Mouse (Mus musculus): Measurements from ENCODE around the gene Zfp111. TPM values are rescaled to one million over a fixed set of nuclear protein-coding genes. Genes with fewer than 3 reads are reported as not detected.

Gene Zfp111
- polyA plus RNA-seq (2011; ENCODE audit: insufficient read length, low read depth, missing spikeins): 12.4 and 14.0 TPM in 2 replicates

DNA sequence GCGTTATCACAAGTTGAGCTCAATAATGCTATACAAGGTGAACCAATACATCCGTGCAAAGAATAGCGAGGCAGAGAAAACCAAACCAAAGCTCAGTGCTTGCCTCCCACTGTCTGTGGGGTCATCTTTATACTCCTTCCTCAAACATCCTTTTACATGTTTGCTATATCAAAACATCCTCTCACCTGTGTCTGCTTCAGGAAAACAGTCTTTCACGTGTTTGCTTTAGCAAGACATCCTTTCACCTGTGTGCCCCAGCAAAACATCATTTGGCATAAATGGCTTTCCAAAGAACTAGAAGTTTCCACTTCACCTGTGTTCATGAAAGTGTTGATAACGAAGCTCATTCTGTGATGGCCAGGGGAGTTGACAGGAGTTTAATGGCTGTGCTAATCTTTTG is at the start of gene Zfp111:
Zfp111 (minus strand) TSS at position 101 of the 400 bp plus-strand sequence.
- Histone ChIP-seq H3K4me1 (ENCODE audit: control insufficient read depth, insufficient read depth, low read length) (no peaks in the 10 kb centered on the region), H3K4me3 (ENCODE audit: insufficient read depth, low read length) (no peak within 1 kb of the TSS), H3K27ac (ENCODE audit: insufficient read depth, low read length) (no peak within 1 kb of the TSS)
- TF ChIP-seq CTCF (IDR thresholded peaks at IDR 0.05; ENCODE audit: borderline replicate concordance, insufficient read depth, low read length): no peak
- no peak for TF ChIP-seq POLR2A (IDR thresholded peaks at IDR 0.05; ENCODE audit: low read depth, low read length)

DNA sequence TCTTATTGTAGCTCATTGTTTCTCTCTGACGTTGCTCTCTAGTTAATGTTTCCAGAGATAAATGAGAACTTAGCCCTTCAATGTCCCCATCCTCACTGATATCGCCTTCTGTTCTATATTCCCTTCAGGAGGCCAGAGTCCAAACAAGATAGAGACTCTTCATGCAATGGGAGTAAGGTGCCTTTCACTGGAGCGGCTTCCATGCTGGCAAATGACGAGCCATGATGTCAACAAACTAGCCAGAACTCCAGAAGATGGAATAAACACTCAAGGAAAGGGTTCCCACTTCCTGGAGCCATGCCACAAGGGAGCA is 48.7 kb upstream of the Zfp111 start:
- H3K4me1 ChIP-seq (ENCODE audit: control insufficient read depth, insufficient read depth, low read length): no peaks in the 10 kb centered on the region
- H3K27ac ChIP-seq (ENCODE audit: insufficient read depth, low read length): no peak overlapping the region
- H3K4me3 ChIP-seq (ENCODE audit: insufficient read depth, low read length): no peak overlapping the region
- TF ChIP-seq POLR2A (IDR thresholded peaks at IDR 0.05; ENCODE audit: low read depth, low read length): no peak

GRCm38 (mm10) chr7:24259306-24259999 is 48.2 kb upstream of the Zfp111 start:
- Histone ChIP-seq H3K4me3 (ENCODE audit: insufficient read depth, low read length) (no peak overlapping the region), H3K27ac (ENCODE audit: insufficient read depth, low read length) (no peak overlapping the region), H3K4me1 (ENCODE audit: control insufficient read depth, insufficient read depth, low read length) (no peaks in the 10 kb centered on the region)
- TF ChIP-seq POLR2A (IDR thresholded peaks at IDR 0.05; ENCODE audit: low read depth, low read length) (no peak), CTCF (IDR thresholded peaks at IDR 0.05; ENCODE audit: borderline replicate concordance, insufficient read depth, low read length) (no peak)

DNA sequence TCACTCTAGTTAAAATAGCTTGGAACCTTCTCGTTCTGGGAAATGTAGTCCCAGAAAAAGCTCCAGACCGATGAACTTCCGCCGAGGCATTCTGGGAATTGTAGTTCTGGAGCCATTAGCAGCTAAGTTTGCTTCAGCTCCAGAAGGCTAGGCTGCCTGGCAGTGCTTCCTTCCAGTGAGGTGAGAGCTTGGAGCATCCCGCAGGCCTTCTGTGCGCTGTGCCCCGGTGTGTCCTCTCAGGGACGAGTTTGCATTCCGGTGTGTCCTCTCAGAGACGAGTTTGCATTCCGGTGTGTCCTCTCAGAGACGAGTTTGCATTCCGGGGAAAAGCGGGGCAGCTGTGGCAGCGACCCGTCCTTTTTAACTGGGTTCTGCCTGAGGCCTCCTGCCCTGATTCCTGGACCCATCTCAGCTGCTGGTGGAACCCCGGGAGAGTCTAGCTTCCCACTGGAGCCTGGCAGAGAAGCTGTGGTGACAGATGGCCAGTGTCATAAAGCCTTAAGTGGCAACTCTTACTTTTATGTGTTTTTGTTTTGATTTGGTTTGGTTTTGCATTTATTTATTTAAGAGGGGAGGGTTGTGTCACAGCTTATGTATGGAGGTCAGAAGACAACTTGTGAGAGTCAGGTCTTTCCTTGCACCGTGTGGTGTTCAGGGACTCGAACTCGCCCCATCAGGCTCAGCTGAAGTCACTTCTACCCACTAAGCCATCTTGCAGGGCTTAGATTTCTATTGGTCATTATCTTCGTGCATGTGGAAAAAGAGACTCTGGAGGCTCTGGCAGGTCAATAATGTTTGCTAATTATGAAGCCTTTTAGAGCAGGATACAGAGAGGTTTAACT is 43.6 kb upstream of the Zfp111 start, which contains the start of gene Zfp108:
Zfp108 (plus strand) TSS at position 162 of the 842 bp plus-strand sequence.
- Histone ChIP-seq H3K4me3 (ENCODE audit: insufficient read depth, low read length) (peak within 1 kb of the TSS; percentile 58), H3K4me1 (ENCODE audit: control insufficient read depth, insufficient read depth, low read length) (no peaks in the 10 kb centered on the region), H3K27ac (ENCODE audit: insufficient read depth, low read length) (no peak within 1 kb of the TSS)
- TF ChIP-seq CTCF (IDR thresholded peaks at IDR 0.05; ENCODE audit: borderline replicate concordance, insufficient read depth, low read length) (no peak), POLR2A (IDR thresholded peaks at IDR 0.05; ENCODE audit: low read depth, low read length) (peak; percentile 89)

DNA sequence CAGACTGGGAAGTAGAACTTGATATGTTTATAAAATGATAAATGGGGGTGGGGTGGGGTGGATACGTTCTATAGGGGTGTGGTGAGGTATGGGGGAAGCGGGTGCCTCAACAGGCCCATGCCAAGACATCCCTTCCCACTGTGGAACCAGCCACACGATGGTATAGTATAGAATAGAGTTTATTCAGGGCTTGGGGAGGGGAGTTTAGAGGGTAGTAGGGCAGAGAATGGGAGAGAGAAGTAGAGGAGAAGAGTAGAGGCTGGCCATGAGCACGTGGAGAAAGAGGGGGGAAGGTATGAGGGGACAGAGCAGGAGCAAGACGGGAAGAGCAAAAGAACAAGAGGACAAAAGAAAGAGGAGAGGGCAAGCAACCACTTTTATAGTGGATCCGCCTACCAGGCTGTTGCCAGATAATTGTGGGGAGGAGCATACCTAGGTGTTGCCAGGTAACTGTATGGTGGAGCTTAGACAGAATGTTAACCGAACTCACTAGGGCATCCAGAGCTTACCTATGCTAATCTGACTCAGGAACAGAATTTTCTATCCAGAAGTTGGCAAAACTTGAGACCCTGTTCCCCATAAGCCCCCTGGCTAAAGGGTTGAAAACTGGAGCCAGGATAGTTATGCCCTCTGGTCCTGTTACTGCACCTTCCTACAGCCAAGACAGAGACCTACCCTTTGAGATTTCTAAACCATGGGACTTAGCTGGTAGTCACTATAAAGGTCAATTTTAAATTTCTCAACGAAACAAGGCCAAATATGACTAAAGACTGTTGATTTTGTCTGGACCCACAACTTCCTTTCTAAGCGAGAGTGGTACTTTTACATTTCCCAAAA is 42.8 kb upstream of the Zfp111 start:
- H3K4me1 ChIP-seq (ENCODE audit: control insufficient read depth, insufficient read depth, low read length): no peaks in the 10 kb centered on the region
- no peak overlapping the region for H3K27ac ChIP-seq (ENCODE audit: insufficient read depth, low read length)
- H3K4me3 ChIP-seq (ENCODE audit: insufficient read depth, low read length): no peak overlapping the region
- TF ChIP-seq CTCF (IDR thresholded peaks at IDR 0.05; ENCODE audit: borderline replicate concordance, insufficient read depth, low read length) (no peak), POLR2A (IDR thresholded peaks at IDR 0.05; ENCODE audit: low read depth, low read length) (no peak)

DNA sequence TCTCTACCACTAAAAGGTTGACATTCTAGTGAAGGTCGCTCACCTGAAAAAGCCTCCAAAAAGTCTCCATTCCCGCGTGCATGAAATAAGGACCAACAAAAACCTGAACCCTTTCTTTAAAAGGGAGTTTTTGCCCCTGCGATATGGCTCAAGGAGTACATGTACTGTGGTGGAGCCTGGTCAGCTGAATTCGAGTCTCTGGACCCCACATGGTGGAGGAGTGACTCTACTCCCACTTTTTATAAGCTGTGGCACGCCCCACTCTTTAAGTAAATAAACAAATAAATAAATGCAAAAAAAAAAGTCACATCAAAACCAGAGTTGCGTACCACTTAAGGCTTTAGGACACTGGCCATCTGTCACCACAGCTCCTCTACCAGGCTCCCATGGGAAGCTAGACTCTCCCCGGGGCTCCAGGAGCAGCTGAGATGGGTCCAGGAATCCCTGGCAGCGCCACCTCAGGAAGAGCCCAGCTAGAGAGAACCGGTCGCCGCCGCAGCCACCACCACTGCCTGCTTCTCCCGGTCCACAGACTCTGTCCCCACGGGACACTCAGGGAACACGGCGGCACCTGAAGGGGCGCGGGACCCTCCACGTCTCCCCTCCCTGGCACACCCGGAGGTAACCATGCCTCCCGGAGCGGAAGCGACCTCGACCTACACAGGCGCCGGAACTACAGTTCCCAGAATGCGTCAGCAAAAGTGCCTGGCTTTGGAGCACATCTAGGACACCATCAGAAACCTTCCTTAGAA is 26.0 kb upstream of the Zfp111 start, which contains the start of gene Zfp109:
Zfp109 (minus strand) TSS at position 521 of the 752 bp plus-strand sequence.
- Histone ChIP-seq H3K27ac (ENCODE audit: insufficient read depth, low read length) (no peak within 1 kb of the TSS), H3K4me1 (ENCODE audit: control insufficient read depth, insufficient read depth, low read length) (no peaks in the 10 kb centered on the region; the same call in 1 of the 2 replicates), H3K4me3 (ENCODE audit: insufficient read depth, low read length) (peak within 1 kb of the TSS; percentile 75)
- TF ChIP-seq CTCF (IDR thresholded peaks at IDR 0.05; ENCODE audit: borderline replicate concordance, insufficient read depth, low read length) (no peak), POLR2A (IDR thresholded peaks at IDR 0.05; ENCODE audit: low read depth, low read length) (peak; percentile 77)

- Histone ChIP-seq H3K4me1 (ENCODE audit: control insufficient read depth, insufficient read depth, low read length) (no peaks in the 10 kb centered on the region), H3K27ac (ENCODE audit: insufficient read depth, low read length) (no peak overlapping the region), H3K4me3 (ENCODE audit: insufficient read depth, low read length) (no peak overlapping the region)
- TF ChIP-seq POLR2A (IDR thresholded peaks at IDR 0.05; ENCODE audit: low read depth, low read length): no peak
- TF ChIP-seq CTCF (IDR thresholded peaks at IDR 0.05; ENCODE audit: borderline replicate concordance, insufficient read depth, low read length): no peak
These were observed 947 bp downstream of the Zfp111 start for GRCm38 (mm10) chr7:24210296-24210695.

GRCm38 (mm10) chr7:24208282-24208886 is 2.9 kb downstream of the Zfp111 start:
- no peak overlapping the region for H3K27ac ChIP-seq (ENCODE audit: insufficient read depth, low read length)
- H3K4me3 ChIP-seq (ENCODE audit: insufficient read depth, low read length): no peak overlapping the region
- H3K4me1 ChIP-seq (ENCODE audit: control insufficient read depth, insufficient read depth, low read length): no peaks in the 10 kb centered on the region
- TF ChIP-seq CTCF (IDR thresholded peaks at IDR 0.05; ENCODE audit: borderline replicate concordance, insufficient read depth, low read length) (no peak), POLR2A (IDR thresholded peaks at IDR 0.05; ENCODE audit: low read depth, low read length) (no peak)
